Mouse (Mus musculus): ENCODE measurements around the gene Nol6. TPM values are rescaled to one million over a fixed set of nuclear protein-coding genes. Genes with fewer than 3 reads are reported as not detected.
A peak's percentile ranks its signal among the peaks of the same experiment; 100 is the strongest.

The Nol6 gene
- not detected in 2 replicates for polyA plus RNA-seq (2012; ENCODE audit: insufficient read depth, insufficient read length, low replicate concordance, missing spikeins)

DNA sequence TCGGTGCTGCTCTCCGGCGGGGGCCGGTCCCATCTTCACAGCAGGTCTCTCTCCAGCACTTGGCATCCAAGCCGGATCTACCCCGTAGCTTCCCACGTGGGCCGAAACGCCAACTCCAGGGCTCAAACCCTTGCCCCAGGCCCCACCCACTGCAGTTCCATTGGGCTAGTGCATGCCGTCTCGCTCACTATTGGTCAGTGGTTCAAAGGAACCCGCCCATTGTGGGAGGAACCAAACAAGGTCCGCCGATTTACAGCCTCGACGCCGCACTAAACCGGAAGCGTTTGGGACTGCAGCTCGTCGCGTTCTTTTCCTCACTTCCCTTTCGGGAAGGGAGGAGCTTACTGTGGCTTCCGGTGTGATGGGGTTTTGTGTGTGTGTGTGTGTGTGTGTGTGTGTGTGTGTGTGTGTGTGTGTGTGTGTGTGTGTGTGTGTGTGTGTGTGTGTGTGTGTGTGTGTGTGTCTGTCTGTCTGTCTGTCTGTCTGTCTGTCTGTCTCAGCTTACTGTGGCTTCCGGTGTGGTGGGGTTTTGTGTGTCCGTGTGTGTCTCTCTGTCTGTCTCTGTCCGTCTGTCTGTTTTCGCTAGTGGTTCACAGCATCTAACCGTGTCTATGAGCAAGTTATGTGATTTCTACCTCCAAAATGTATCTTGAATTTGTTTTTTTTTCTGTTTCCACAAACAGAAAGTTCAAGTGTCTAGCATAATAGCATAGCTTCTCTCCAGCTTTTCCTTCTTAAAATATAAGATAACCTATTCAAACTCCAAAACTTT is at the start of gene Nol6:
TSS of gene Nol6 (minus strand) at position 276 of the 772 bp plus-strand sequence.
- H3K27ac ChIP-seq (ENCODE audit: insufficient read depth, low read depth, low read length) = no peak within 1 kb of the TSS
- no peak for TF ChIP-seq CTCF (IDR thresholded peaks at IDR 0.05; ENCODE audit: insufficient read depth, low read depth, low read length)
- TF ChIP-seq POLR2A (IDR thresholded peaks at IDR 0.05; ENCODE audit: insufficient read depth, low read depth, low read length) = peak; percentile 38; the same call in 1 of the 2 replicates
- 3% methylated on average over 29 of the region's 29 CpGs for WGBS
- H3K4me1 ChIP-seq (ENCODE audit: control insufficient read depth, insufficient read depth, low read length) = peaks cover 6% of the 10 kb centered on the region
- H3K4me3 ChIP-seq (ENCODE audit: insufficient read depth, low read depth, low read length) = peak within 1 kb of the TSS; percentile 85

DNA sequence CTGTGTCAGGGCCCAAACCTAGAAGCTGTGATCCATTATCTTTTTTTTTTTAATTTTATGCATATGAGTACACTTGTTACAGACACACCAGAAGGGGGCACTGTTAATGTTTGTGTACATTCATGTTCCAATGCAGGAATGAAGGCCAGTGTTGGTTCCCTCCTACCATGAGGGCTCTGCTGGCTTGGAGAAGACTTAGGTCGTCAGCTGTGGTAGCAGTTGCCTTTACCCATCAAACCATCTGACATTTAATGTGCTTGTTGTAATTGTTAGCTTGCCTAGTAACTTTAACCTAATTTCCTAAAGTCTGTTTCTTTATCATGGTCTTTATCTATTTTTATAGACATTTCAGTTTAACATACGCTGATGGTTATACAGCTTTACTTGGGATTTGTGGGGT is 46.7 kb upstream of the Nol6 start:
- 70% methylated on average over 2 of the region's 2 CpGs for WGBS
- H3K4me1 ChIP-seq (ENCODE audit: control insufficient read depth, insufficient read depth, low read length) = 0 out of 2 replicates have a peak, but pooled peaks cover 3% of the 10 kb centered on the region
- no peak overlapping the region for H3K4me3 ChIP-seq (ENCODE audit: insufficient read depth, low read depth, low read length)
- no peak overlapping the region for H3K27ac ChIP-seq (ENCODE audit: insufficient read depth, low read depth, low read length)
- no peak for TF ChIP-seq CTCF (IDR thresholded peaks at IDR 0.05; ENCODE audit: insufficient read depth, low read depth, low read length)
- no peak for TF ChIP-seq POLR2A (IDR thresholded peaks at IDR 0.05; ENCODE audit: insufficient read depth, low read depth, low read length)

- WGBS = 33% methylated on average over 6 of the region's 6 CpGs
- Histone ChIP-seq H3K27ac (ENCODE audit: insufficient read depth, low read depth, low read length) (no peak overlapping the region), H3K4me3 (ENCODE audit: insufficient read depth, low read depth, low read length) (no peak overlapping the region), H3K4me1 (ENCODE audit: control insufficient read depth, insufficient read depth, low read length) (no peaks in the 10 kb centered on the region)
- no peak for TF ChIP-seq CTCF (IDR thresholded peaks at IDR 0.05; ENCODE audit: insufficient read depth, low read depth, low read length)
- TF ChIP-seq POLR2A (IDR thresholded peaks at IDR 0.05; ENCODE audit: insufficient read depth, low read depth, low read length) = no peak
Measured at GRCm38 (mm10) chr4:41165693-41166475, 41.6 kb upstream of the Nol6 start.

DNA sequence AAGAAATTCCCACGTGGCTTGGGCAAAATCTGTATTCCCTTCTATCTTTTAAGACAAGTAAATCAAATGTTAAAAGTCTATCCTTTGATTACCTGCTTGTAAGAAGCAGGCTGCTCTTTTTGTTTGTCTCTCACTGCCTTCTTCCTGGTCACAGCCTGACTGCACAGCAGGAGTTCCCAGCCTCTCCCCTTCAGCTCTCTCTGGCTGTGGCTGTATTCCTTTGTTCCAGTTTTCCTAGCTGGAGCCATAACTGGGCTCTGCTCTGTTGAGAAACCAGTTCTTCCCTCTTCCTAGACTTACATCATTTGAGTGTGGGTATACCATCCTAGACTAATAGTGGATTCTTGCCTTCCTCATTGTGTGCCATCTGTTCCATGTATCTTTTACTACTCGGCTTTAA is 40.7 kb upstream of the Nol6 start:
- 12% methylated on average over 2 of the region's 2 CpGs for WGBS
- no peaks in the 10 kb centered on the region for H3K4me1 ChIP-seq (ENCODE audit: control insufficient read depth, insufficient read depth, low read length)
- TF ChIP-seq POLR2A (IDR thresholded peaks at IDR 0.05; ENCODE audit: insufficient read depth, low read depth, low read length) (no peak), CTCF (IDR thresholded peaks at IDR 0.05; ENCODE audit: insufficient read depth, low read depth, low read length) (no peak)
- no peak overlapping the region for H3K4me3 ChIP-seq (ENCODE audit: insufficient read depth, low read depth, low read length)
- H3K27ac ChIP-seq (ENCODE audit: insufficient read depth, low read depth, low read length) = no peak overlapping the region

- 95% methylated on average over 3 of the region's 3 CpGs for WGBS
- TF ChIP-seq CTCF (IDR thresholded peaks at IDR 0.05; ENCODE audit: insufficient read depth, low read depth, low read length) = no peak
Measured at GRCm38 (mm10) chr4:41161232-41161631, 37.0 kb upstream of the Nol6 start.

GRCm38 (mm10) chr4:41158251-41158650 is 34.0 kb upstream of the Nol6 start:
- Histone ChIP-seq H3K4me3 (ENCODE audit: insufficient read depth, low read depth, low read length) (no peak overlapping the region), H3K27ac (ENCODE audit: insufficient read depth, low read depth, low read length) (no peak overlapping the region), H3K4me1 (ENCODE audit: control insufficient read depth, insufficient read depth, low read length) (peaks cover 2% of the 10 kb centered on the region; the same call in 1 of the 2 replicates)
- 46% methylated on average over 1 of the region's 1 CpGs for WGBS
- TF ChIP-seq POLR2A (IDR thresholded peaks at IDR 0.05; ENCODE audit: insufficient read depth, low read depth, low read length) (no peak), CTCF (IDR thresholded peaks at IDR 0.05; ENCODE audit: insufficient read depth, low read depth, low read length) (no peak)

More at GRCm38 (mm10) chr4:41161232-41161631, 37.0 kb upstream of the Nol6 start:
- Histone ChIP-seq H3K27ac (ENCODE audit: insufficient read depth, low read depth, low read length) (no peak overlapping the region), H3K4me1 (ENCODE audit: control insufficient read depth, insufficient read depth, low read length) (peaks cover 2% of the 10 kb centered on the region; the same call in 1 of the 2 replicates), H3K4me3 (ENCODE audit: insufficient read depth, low read depth, low read length) (no peak overlapping the region)

DNA sequence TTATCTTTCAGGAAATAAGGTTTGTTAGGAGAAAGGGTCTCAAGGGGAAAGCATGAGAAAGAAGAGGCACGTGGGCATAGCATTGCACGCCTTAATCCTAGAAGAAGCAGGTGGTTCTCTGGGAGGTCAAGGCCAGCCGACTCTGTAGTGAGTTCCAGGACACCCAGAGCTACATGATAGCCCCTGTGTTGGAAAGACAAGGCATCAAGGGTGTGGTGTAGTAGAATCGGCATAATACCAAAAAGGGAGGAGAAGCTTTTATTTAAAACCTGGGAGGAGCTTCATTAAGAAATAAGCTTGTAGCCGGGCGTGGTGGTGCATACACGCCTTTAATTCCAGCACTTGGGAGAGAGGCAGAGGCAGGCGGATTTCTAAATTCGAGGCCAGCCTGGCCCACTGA is 32.7 kb upstream of the Nol6 start:
- no peak overlapping the region for H3K4me3 ChIP-seq (ENCODE audit: insufficient read depth, low read depth, low read length)
- TF ChIP-seq POLR2A (IDR thresholded peaks at IDR 0.05; ENCODE audit: insufficient read depth, low read depth, low read length) (no peak), CTCF (IDR thresholded peaks at IDR 0.05; ENCODE audit: insufficient read depth, low read depth, low read length) (no peak)
- no peak overlapping the region for H3K27ac ChIP-seq (ENCODE audit: insufficient read depth, low read depth, low read length)
- WGBS = 67% methylated on average over 9 of the region's 9 CpGs
- H3K4me1 ChIP-seq (ENCODE audit: control insufficient read depth, insufficient read depth, low read length) = peaks cover 7% of the 10 kb centered on the region; the same call in 1 of the 2 replicates

DNA sequence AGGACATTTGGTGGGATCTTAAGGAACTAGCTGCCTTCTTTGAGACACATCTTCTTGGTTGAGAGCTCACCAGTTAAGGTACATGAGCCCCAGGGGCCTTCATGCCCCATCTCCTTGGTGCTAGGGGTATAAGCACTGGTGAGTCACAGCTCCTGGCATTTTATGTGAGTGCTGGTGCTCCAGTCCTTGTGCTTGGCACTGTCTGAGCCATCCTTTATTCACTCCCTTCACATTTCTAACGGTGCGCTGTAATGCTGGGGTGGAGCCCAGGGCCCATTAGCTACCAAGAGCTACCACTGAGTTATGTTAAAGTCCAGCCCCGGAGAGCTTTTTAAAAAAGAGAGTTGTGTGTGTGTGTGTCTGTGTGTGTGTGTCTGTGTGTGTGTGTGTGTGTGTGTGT is 28.9 kb upstream of the Nol6 start:
- H3K4me3 ChIP-seq (ENCODE audit: insufficient read depth, low read depth, low read length) = no peak overlapping the region
- peaks cover 7% of the 10 kb centered on the region; the same call in 1 of the 2 replicates for H3K4me1 ChIP-seq (ENCODE audit: control insufficient read depth, insufficient read depth, low read length)
- WGBS = 31% methylated on average over 3 of the region's 3 CpGs
- no peak overlapping the region for H3K27ac ChIP-seq (ENCODE audit: insufficient read depth, low read depth, low read length)
- TF ChIP-seq CTCF (IDR thresholded peaks at IDR 0.05; ENCODE audit: insufficient read depth, low read depth, low read length) (no peak), POLR2A (IDR thresholded peaks at IDR 0.05; ENCODE audit: insufficient read depth, low read depth, low read length) (no peak)

- H3K27ac ChIP-seq (ENCODE audit: insufficient read depth, low read depth, low read length) = no peak overlapping the region
- no peak overlapping the region for H3K4me3 ChIP-seq (ENCODE audit: insufficient read depth, low read depth, low read length)
- WGBS = 86% methylated on average over 7 of the region's 7 CpGs
- no peak for TF ChIP-seq CTCF (IDR thresholded peaks at IDR 0.05; ENCODE audit: insufficient read depth, low read depth, low read length)
- no peak for TF ChIP-seq POLR2A (IDR thresholded peaks at IDR 0.05; ENCODE audit: insufficient read depth, low read depth, low read length)
- peaks cover 5% of the 10 kb centered on the region; the same call in 1 of the 2 replicates for H3K4me1 ChIP-seq (ENCODE audit: control insufficient read depth, insufficient read depth, low read length)
Measured at GRCm38 (mm10) chr4:41151186-41151585, 26.9 kb upstream of the Nol6 start.

Measured in olfactory bulb, adult 2 months (tissue).